Mouse (Mus musculus) layer of hippocampus, adult 9-11 months (tissue): ENCODE data around the gene Chd3.
A peak's percentile ranks its signal among the peaks of the same experiment; 100 is the strongest.

Source experiments
- DNase-seq: peaks from one replicate; pipeline ENCODE4 v3.0.0; 2022

The Chd3 gene

DNA sequence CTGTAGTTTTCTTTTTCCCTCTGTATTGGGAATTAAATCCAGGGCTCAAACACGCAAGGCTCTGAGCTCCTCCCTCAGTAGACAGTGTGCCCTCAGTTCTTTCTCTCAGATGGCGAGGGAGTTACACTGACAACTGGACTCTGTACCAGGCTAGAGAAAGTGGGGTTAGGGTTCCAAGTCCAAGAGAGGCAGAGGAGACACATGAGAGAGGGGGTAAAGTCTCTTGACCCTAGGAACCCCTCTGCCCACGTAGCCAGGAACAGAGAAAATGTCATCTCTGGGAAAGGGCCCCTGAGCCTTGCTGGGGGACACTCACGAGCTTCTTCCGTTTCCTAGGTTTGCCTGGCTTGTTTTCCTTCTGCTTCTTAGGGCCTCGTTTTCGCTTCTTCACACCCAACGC lies 4.8 kb downstream of the Chd3 start:
- no peak for DNase-seq

DNA sequence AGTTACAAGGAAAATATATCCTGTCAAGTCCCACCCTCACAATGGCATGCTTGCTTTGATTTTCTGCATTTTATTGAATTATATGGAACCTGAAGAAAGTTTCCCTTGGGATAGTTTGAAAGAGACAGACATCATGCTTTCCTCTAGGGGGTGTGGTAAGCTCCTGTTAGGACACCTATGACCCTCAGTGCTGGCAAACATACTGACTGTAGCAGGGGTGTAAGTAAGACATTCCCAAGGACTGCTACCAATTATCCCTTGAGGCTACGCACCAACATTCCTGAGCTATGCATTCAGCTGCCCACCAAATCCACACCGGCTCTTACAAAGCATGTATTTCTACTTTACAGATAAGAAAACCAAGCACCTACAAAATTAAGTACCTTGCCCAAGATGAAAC lies 6.7 kb downstream of the Chd3 start:
- no peak for DNase-seq

DNA sequence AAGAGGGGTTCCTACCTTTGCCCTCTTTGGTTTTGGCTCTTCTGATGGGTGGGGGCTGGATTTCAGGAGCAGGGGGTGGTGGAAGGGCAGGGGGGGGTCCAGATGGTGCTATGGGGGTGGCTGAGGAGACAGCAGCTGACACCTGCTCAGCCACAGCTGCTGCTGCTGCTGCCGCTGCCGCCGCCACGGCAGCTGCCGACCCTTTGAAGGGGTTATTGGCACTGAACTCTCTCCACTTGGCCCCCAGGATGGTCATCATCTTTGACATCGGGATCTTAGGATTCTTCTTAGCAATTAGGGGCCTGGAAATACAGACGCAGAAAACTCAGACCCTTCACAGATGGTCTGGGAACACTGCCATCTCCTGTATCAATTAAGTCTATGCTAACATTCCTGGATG lies 7.2 kb downstream of the Chd3 start:
- DNase-seq, result no peak

DNA sequence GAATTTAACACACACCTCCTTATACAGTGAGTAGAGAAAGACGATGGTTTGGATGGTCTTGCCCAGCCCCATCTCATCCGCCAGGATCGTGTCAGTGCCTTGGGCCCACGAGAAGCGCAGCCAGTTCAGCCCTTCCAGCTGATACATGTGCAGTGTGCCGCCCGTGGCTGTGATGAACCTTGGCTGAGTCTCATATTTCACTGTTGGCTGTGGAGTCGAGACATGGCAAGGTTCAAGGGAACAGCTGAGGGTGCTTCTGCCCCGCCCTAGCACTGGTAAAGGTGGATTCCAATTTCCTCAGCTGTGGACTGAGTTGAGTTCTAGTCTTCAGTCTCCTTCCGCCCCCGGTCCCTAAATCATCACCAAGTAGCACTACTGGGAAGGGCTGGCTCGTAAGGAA lies 11.5 kb downstream of the Chd3 start:
- DNase-seq, result no peak

DNA sequence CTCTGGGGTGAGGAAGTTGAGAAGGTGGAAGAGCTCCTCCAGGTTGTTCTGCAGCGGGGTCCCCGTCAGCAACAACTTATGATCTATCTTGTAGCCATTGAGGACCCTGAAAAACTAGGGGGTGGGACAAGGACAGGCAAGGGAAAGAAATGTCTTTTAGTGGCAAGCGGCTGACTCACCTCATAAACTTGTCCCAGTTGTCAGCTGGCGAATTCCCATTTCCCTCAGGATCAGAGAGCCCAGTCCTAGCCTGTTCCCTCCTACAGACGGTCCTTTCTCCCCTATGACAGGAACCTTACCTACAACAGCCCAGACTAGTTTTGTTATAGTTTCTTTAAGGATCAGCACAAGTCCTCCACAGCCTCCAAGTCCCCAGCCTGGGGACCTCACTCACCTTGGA lies 12.7 kb downstream of the Chd3 start:
- DNase-seq, result no peak

DNA sequence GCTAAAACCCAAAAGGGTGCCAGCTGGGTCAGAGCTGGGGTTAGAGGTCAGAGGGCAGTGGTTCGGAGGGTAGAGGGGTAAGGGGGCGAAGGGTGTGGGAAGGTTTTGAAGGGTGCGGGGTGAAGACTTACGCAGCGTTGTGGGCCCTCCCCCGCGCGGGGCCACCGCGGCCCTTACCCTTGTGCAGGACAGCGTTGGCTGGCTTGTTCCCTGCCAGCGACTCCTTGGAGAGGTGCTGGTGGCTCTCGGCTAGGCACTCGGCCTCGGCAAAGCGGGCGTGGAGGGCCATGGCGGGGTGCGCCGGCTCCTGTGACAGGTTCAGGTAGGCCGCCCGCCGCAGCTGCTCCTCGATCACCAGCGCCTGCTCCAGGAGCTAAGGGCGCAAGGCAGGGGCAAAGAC lies 22.8 kb downstream of the Chd3 start:
- no peak for DNase-seq

DNA sequence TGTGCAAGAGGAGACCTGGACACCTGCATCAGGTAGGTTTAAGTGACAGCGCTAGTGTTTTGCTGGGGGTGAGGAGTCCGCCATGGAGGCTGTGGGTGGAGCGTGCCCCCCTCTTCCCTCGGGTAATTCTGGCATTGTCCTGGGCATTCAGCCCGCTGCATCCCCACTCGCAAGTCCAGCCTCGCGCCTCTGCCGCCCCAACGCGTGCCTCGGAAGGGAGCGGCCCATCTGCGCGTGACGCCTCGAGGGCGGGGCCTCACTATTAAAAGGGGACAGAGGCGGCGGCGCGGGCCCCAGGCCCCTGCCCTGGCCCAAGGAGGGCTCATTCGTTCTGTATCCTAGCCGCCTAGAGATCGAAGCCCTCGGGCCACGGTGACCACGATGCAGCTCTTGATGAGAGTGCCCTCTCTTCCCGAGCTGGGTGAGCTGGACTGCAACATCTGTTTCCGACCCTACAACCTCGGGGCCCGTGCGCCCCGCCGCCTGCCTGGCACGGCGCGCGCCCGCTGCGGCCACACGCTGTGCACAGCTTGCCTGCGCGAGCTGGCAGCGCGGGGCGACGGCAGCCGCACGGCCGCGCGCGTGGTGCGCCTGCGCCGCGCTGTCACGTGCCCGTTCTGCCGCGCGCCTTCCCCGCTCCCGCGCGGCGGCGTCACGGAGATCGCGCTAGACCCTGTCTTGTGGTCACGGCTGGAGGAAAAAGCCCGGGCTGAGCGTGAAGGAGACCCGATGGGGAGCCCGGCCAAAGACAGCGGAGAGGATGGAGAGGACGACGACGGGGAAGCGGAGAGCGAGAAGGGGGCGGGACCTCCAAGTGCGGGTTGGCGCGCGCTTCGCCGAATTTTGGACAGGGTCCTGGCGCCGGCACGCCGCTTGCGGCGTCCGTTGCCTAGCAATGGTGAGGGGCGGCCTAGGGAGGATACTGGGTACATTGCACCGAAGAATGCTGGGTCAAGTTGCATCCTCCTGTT lies 28.8 kb downstream of the Chd3 start, which contains the start of gene Rnf227:
TSS of gene Rnf227 (plus strand) at position 301 of the 971 bp plus-strand sequence.
- DNase-seq, result peak; percentile 74

DNA sequence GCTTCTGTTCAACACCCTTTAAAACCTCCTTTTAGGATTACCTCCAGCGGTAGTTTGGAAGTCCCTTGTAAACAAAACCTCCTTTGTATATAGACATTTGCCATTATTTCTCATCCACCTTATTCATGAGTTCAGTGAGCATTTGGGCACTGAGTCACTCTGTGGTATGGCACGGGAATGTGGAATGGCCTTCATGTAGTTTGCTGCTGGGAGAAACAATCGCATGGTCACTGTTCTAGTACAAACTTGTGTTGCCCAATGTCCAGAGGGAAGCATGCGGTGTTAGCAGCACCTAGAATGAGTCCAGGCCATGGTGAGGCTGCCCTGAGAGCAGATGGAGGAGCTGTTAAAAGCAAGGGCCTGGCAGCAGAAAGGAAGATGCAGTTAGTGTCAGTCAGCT lies 34.4 kb downstream of the Chd3 start:
- DNase-seq, result no peak

DNA sequence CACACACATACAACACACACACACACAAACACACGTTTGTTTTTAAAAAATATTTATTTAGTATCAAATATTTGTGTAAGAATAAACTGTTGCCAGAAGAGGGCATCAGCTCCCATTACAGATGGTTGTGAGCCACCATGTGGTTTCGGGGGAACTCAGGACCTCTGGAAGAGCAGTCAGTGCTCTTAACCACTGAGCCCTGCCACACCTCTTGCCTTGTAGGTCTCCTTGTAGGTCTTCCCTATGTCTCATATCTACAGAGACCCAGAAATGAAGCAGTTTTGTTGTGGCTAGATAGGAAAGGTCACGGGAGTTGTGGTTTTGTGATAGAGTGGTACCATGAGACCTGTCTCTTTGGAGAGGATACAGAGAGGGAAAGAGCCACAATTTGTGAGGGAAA lies 35.3 kb downstream of the Chd3 start:
- DNase-seq, result no peak

DNA sequence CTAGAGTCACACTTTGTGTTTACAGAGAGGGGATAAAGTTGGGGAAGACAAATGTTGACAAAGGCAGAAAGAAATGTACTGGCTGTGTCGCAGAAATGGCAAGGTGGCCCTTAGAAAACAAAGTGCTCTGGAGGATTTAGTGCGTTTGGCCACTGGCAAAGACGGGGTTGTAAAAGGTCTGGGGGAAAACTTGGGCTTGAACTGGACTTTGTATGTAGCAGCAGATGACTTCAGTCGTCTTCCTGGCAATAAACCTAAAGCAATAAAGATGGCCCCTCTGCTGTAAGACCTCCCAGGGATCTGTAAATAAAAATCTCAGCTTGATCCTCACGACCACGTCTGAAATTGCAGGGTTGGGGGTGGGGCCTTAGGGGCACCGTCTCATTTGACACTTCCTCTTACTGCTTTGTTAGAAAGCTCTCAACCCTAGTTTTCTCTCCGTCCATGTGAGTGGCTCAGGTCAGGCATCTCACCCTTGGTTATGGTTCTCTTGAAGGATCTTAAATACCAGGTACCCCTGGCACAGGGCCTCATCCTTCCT lies 36.4 kb downstream of the Chd3 start:
- DNase-seq, result no peak

DNA sequence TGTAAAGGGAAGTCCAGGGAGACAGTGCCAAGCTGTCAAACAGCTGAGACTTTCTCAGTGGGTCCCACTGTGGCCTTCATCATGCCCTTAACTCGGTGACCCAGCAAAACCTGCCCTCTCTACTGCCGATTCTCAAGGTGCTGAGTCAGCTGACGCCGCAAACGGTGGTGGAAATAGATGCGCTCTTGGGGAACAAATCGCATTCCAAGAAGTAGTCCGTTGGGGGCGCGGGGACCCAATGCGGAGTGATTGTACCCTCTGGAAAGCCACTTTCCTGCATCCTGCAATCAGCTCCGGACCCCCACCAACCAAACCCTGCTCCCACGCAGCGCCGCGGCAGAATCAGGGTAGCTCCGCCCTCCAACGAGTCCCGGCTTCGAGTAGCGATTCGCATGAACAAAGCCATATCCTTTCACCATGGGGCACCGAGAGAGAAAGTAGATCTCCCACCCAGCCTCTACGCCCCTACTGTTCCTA lies 37.2 kb downstream of the Chd3 start:
- DNase-seq, result peak; percentile 79

DNA sequence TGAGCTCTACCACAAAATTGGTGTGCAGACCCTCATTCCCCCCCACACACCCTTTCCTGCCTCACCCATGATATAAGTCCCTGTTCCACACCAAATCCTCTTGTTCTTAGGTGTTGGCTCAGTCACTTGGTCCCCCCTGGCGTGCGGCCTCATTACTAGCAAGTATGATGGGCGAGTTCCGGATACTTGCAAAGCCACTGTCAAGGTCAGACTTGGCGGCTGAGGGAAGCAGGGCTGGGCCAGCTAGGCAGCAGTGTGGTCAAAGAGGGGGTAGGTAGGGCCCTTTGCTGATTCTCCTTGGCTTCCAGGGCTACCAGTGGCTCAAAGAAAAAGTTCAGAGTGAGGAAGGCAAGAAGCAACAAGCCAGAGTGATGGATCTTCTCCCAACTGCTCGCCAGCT lies 38.1 kb downstream of the Chd3 start:
- no peak for DNase-seq

DNA sequence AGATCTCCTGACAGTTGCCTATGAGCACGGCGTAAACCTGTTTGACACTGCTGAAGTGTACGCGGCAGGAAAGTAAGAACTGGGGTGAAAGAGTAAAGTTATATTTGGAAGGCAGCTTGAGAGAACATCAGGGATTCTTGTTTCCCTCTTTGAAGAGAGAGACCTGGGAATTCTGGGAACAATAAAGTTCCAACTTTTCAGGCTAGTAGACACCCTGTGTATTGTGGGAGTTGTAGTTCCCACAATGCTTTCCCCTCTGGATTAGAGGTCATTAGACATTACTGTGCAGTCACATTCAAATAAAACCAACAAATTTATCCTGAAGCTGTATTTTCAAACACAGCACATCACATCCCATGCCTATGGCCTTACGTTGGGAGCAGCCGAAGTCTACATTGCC lies 40.7 kb downstream of the Chd3 start:
- DNase-seq, result no peak

DNA sequence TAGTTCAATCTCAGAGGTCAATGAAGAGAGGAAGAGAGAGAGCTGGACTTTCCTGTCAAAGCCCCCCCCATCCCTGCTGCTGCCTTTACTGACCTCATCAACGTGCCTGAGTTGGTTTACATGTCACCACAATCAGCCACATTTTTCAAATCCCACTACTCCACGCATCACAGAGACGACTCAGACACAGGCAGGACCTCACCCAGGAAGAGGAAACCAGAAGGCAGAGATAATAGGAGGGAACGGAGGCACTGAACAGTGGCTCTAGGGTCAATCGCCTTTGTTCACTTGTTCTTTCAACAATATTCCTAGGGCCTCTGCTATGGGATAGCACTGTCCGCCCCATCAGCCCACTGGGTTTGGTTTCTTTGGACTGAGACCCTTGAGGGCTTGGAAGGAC lies 41.6 kb downstream of the Chd3 start:
- no peak for DNase-seq

DNA sequence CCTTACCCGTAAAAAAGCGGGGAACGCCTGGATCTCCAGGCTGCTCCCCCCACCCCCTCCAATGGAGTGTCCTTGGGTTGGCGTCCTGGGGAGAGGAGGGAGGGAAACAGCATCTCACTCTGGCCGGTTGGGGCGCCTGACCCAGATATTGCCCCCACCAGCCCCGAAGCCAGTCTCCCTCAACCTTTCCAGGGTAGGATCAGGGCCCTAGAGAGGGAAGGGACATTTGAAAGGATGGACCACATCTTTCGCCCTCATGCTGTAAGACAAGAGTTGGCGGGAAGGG lies 42.1 kb downstream of the Chd3 start:
- no peak for DNase-seq

DNA sequence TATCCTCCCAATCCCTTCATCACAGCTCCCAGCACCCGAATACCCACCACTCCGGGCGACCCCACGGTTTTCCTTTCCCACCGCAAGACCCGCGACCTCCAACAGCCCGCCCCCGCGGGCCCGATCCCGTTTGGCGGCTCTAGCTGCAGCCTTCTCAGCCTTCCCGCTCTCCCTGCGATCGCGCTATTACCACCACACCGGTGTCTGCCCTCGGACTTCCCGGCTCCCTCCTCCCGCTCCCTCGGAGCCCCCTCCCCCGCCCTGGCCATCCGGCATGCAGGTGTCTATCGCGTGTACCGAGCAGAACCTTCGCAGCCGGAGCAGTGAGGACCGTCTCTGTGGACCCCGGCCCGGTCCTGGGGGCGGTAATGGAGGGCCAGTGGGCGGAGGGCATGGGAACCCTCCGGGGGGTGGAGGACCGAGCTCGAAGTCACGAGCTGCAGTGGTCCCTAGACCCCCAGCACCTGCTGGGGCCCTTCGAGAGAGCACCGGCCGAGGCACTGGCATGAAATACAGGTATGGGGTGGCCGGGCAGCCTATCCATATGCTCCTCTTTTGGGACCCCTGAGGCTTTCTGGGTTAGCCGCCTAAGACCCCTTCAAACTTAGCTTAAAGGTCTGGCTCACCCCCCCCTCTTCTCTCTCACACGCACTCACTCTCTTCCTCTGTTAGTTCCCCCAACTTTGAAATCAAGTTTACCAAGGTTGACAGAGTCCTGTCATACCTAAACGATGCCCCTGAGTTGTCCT lies 42.6 kb downstream of the Chd3 start:
- no peak for DNase-seq

DNA sequence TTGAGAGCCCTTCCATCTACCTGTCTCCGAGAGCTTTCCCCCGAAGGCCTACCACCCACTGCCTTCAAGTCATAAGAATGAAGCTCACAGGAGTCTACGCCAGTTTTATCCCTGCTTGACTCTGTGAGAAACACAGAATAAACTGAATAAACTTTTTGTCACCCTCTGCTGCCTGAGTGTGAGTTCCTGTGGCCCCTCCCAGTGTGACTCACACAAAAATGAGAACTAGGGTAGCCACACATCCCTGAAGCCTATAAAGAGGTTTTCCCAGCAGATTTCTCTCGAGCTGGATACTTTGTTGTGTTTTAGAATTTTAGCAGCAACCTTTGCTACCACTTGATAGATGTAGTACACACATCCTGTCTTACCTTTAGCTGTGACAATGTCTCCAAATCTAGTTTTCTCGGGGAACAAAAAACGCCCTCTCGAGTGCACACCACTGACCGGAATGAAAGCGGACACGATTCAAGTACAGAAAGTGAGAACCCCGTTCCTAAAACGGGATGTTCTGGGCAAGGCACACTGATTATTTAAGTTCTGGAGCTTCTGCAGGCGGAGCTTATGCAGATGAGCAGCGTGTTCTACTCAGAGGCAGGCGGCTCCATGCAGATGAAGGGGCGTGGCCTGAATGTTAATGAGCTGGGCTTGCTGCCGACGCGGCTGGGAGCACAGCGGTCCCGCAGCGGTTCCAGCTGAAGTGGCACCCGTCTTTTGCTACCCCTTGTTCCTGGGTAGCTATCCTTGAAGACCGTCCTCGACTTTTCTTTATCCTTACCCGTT lies 43.4 kb downstream of the Chd3 start, which contains the start of gene Kcnab3:
TSS of gene Kcnab3 (plus strand) at position 631 of the 780 bp plus-strand sequence.
- DNase-seq, result peak; percentile 90

DNA sequence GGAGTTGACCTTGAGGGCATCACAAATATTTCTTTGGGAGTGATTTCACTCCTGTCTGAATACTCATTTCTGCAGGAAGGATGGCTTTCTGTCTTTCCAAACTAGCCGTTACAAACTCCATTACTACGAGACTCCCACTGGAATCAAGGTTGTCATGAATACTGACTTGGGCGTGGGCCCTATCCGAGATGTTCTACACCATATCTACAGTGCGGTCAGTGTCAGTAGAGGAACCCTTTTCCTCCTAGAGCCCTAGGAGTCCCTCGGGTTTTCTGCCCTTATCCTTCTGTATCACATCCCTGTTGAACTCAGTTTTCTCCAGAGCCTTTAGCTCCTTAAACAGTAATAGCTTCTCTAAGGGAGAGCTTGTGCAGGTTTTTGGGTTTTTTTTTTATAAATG lies 44.5 kb downstream of the Chd3 start:
- DNase-seq, result no peak

DNA sequence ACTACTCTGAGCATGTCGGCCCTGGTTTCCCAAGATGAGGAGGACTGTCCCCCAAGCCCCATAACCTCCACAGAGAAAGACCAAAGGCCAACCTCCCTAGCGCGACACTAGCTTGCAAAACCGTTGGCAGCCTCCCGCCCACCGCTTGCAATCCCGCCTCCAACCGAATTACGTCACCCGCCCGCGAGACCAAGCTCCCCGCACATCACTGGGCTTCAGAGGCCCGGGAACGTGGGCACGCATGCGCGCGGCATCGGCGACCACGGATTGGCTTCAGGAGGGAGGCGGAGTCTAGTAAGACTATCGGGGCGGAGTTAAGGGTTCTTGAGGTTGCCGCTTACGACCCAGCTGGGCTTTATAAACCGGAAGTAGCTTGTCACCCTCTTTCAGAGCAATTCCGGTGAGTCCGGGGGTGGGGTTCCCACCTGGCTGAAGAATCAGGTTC lies 45.5 kb downstream of the Chd3 start, which contains the start of the genes Cntrob and Trappc1:
TSS of gene Cntrob (minus strand) at position 109 of the 445 bp plus-strand sequence.
TSS of gene Trappc1 (plus strand) at position 314 of the 445 bp plus-strand sequence.
- DNase-seq, result peak; percentile 99

DNA sequence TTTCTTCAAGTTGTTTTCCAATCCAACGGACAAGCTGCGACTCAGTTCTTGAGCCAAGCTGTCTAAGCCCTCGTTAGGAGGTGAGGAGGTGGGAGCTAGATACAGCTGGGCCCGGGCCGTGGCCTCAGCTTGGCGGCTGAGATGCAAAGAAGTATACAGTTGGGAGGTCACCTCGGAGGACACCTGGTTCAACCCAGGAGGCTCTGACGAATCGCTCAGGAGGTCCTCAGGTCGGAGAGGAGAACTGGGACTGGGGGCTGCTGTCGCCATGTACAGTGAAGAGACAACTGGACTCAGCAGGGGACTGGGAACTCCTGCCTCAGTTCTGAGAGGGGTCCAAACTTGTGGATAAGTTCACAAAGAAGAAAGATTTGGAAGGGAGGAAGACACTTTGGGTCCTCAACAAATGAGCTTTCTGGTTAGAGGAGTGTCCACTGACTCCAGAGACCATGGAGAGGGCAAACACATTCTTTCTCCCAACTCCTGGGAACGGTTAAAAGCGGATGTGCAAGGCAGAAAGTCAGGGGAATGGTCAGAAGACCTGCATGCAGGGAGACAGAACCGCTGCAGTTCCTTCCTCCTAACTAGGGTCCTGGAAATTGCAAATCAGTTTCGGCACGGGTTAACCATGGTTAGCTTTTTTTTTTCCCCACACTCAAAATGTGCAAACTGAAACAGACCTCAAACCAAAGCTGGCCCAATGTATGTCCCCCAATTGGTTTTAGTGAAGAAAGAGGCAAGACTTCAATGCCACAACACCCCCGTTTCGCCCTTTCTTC lies 46.3 kb downstream of the Chd3 start:
- DNase-seq, result no peak

DNA sequence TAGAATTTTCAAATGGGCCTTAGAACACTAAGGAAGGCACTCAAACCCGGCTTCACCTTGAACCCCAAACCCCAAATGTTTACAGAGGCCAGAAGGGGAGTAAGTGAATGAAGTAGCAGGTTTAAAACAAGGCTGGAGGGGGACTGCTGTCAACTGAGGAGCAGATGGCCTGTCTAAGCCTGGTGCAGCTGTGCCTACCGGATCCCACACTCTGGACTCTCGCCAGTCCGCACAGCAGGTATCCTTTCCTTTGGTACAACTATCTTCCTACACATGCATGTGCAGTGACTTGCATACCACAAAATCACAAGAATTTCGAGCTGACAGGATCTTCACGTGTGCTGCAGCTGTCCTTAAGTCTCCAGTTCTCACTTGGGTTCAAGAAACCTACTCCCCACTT lies 47.2 kb downstream of the Chd3 start:
- DNase-seq, result no peak

DNA sequence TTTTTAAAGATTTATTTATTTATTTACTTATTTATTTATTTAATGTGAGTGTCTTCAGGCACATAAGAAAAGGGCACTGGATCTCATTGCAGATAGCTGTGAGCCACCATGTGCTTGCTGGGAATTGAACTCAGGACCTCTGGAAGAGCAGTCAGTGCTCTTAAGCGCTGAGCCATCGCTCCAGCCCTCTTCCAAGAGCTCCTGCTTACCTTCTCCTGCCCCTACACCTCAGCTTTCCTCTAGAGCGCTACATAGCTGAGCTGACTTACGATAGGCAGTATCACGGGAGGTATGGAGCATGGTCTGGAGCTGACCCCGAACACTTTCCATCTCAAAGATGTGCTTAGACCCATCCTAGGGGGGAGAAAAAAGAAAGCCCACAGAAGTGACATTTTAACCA lies 47.6 kb downstream of the Chd3 start:
- DNase-seq, result no peak
